Mouse (Mus musculus) kidney, postnatal 0 days (tissue): ENCODE data around the gene Tbx4. TPM values are rescaled to one million over a fixed set of nuclear protein-coding genes. Genes with fewer than 3 reads are reported as not detected.

Source experiments
- ATAC-seq: fragments of 200-750 bp; cut with Nextera tagmentation; replicated peaks from 2 replicates; pipeline ENCODE4 v1.8.0; 2017; ENCODE audit warnings: low read depth, moderate number of reproducible peaks, moderate TSS enrichment, moderate library complexity; ENCODE audit not compliant: low FRiP score
- DNase-seq: peaks from one replicate; pipeline ENCODE4 v3.0.0-alpha.2; 2016; ENCODE audit warnings: low spot score
- H3K27ac ChIP-seq: fragments of 300-500 bp; sonication (generic); 2 replicates; pipeline ENCODE4 v1.5.1; 2014; ENCODE audit warnings: mild to moderate bottlenecking
- H3K27me3 ChIP-seq: fragments of 300-500 bp; sonication (generic); 2 replicates; pipeline ENCODE4 v1.6.1; 2014; ENCODE audit warnings: low read length, mixed read lengths; ENCODE audit not compliant: insufficient read depth
- H3K36me3 ChIP-seq: fragments of 300-500 bp; sonication (generic); 2 replicates; pipeline ENCODE4 v1.6.1; 2014; ENCODE audit warnings: low read length, mixed read lengths; ENCODE audit not compliant: insufficient read depth
- H3K4me1 ChIP-seq: fragments of 300-500 bp; sonication (generic); replicated peaks from 2 replicates; pipeline ENCODE4 v1.6.1; 2014; ENCODE audit warnings: antibody characterized with exemption, low read length, mixed read lengths; ENCODE audit not compliant: insufficient read depth
- H3K4me2 ChIP-seq: fragments of 300-500 bp; sonication (generic); 2 replicates; pipeline ENCODE4 v1.6.1; 2014; ENCODE audit warnings: mild to moderate bottlenecking, low read length, moderate library complexity, mixed read lengths
- H3K4me3 ChIP-seq: fragments of 300-500 bp; sonication (generic); replicated peaks from 2 replicates; pipeline ENCODE4 v1.5.1; 2014; ENCODE audit warnings: low read depth, low read length
- H3K9ac ChIP-seq: fragments of 300-500 bp; sonication (generic); 2 replicates; pipeline ENCODE4 v1.6.1; 2014; ENCODE audit warnings: low read depth, low read length
- H3K9me3 ChIP-seq: fragments of 300-500 bp; sonication (generic); replicated peaks from 2 replicates; pipeline ENCODE4 v1.6.1; 2016; ENCODE audit warnings: low read length, inconsistent platforms, mixed read lengths
- CTCF ChIP-seq: IDR thresholded peaks from 2 replicates; pipeline ENCODE4 v1.5.1; 2016; ENCODE audit warnings: antibody characterized with exemption, low read depth, mild to moderate bottlenecking, moderate library complexity
- WGBS: fragments of 180-500 bp; shearing (Covaris S2); extraction: QIAGEN DNeasy Blood & Tissue Kit; methylation state at CpG from one replicate; pipeline ENCODE4 v1.1.7; 2014; 5-methylcytosine and 5-hydroxymethylcytosine counted together
- polyA plus RNA-seq: library from polyadenylated mRNA; unstranded; fragments of >200 nt; fragmentation: Nextera tagmentation; extraction: Ambion mirVana; gene quantifications from 2 replicates; pipeline ENCODE4 v1.2.1, GENCODE M21; 2015

The Tbx4 gene
- polyA plus RNA-seq, 1 experiment from 2014 or later = 0.07 TPM

DNA sequence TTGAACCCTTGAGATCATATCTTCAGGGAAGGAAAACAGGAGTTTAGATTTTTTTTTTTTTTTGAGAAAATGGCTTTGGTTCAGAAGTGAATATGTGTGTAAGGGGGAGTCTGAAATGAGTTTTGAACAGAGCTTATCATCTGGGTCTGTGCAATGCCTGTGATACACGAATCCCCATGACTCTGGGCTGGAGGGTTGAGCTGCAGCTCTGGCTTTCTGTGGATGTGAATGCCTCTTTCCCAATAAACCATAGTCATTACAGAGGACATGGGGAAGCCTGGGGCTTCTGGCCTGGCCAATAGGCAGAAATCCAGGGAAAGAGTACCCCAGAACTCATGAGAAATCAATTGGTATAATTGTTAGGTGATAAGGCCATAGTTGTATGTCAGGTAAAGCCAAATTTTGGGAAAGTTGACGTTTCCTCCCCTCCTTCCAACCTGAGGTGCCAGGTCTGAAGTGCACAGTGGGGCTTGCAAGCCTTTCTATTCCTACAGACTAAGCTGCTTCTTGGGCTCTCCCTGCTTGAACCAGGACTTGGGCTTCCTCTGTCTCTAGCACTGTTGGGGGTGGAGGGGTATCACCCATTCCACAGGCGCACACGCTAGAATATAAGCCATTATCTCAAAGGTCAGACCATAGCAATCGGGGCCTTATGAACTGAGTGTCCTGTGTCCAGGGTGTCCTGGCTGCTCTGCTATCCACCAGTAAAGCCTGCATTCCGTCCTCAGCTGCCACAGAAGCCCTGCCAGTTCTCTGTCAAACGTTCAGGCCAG, 46.8 kb upstream of the Tbx4 start:
- ATAC-seq (no peak), DNase-seq (no peak)
- peaks cover 12% of the 10 kb centered on the region; the same call in 1 of the 2 replicates for H3K4me1 ChIP-seq
- H3K9ac ChIP-seq = peak overlapping the region; percentile 85
- TF ChIP-seq CTCF = no peak
- H3K4me2 ChIP-seq = peak overlapping the region; percentile 72
- no peaks in the 10 kb centered on the region for H3K27me3 ChIP-seq
- H3K4me3 ChIP-seq = peak overlapping the region; percentile 65
- no peaks in the 10 kb centered on the region for H3K9me3 ChIP-seq
- WGBS = 31% methylated on average over 7 of the region's 7 CpGs
- peak overlapping the region; percentile 75 for H3K27ac ChIP-seq
- H3K36me3 ChIP-seq = peaks cover 31% of the 10 kb centered on the region; the same call in 1 of the 2 replicates

DNA sequence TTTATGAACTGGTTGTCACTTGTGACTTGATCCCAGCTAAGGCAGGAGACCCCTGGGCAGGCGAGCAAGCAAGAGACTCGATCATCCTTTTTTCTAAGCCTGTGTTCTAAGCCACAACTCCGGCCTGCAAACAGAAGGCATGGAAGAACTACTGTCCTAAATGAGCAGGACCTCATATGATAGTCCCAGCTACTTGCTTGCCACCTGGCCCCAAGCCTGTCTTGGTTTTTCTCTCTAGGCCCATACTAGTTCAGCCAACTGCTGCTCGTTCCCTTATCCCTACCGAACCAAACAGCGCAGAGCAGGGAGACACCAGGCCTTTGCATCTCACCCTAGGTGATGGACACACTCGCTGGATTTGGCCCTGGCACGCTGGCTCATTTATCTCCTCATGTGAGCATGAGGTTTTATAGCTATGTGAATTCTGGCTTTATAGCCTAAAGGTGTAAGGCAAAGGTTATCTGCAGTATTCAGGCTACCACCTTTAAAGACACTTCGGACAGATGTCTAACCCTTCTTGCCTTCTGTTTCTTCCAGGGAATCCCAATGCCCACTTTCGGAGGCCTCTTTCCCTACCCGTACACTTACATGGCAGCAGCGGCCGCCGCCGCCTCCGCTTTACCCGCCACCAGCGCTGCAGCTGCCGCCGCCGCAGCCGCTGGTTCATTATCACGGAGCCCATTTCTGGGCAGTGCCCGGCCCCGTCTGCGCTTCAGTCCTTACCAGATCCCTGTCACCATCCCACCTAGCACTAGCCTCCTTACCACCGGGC, 46.0 kb upstream of the Tbx4 start:
- TF ChIP-seq CTCF = no peak
- H3K9ac ChIP-seq = peak overlapping the region; percentile 85
- peak overlapping the region; percentile 75 for H3K27ac ChIP-seq
- DNase-seq (no peak), ATAC-seq (no peak)
- no peaks in the 10 kb centered on the region for H3K9me3 ChIP-seq
- peaks cover 31% of the 10 kb centered on the region; the same call in 1 of the 2 replicates for H3K36me3 ChIP-seq
- H3K4me3 ChIP-seq = peak overlapping the region; percentile 65
- peaks cover 15% of the 10 kb centered on the region; the same call in 1 of the 2 replicates for H3K4me1 ChIP-seq
- 25% methylated on average over 27 of the region's 27 CpGs for WGBS
- no peaks in the 10 kb centered on the region for H3K27me3 ChIP-seq
- peak overlapping the region; percentile 72 for H3K4me2 ChIP-seq

DNA sequence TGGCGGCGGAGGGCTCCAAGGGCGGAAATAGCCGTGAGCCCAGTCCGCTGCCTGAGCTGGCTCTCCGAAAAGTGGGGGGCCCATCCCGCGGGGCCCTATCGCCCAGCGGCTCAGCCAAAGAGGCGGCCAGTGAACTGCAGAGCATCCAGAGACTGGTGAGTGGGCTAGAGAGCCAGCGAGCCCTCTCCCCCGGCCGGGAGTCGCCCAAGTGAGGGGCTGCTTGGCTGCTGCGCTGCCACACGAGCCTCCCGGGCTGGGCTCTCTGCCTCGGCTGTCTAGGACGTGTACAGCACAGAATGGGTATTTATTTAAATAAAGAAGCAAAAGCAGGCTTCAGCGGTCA, 45.4 kb upstream of the Tbx4 start:
- TF ChIP-seq CTCF = no peak
- DNase-seq = no peak
- 17% methylated on average over 21 of the region's 21 CpGs for WGBS
- H3K9me3 ChIP-seq = no peaks in the 10 kb centered on the region
- no peaks in the 10 kb centered on the region for H3K27me3 ChIP-seq
- peaks cover 16% of the 10 kb centered on the region; the same call in 1 of the 2 replicates for H3K4me1 ChIP-seq
- H3K4me3 ChIP-seq = peak overlapping the region; percentile 65
- peaks cover 30% of the 10 kb centered on the region; the same call in 1 of the 2 replicates for H3K36me3 ChIP-seq
- ATAC-seq = no peak
- peak overlapping the region; percentile 85 for H3K9ac ChIP-seq
- peak overlapping the region; percentile 75 for H3K27ac ChIP-seq
- peak overlapping the region; percentile 72 for H3K4me2 ChIP-seq

DNA sequence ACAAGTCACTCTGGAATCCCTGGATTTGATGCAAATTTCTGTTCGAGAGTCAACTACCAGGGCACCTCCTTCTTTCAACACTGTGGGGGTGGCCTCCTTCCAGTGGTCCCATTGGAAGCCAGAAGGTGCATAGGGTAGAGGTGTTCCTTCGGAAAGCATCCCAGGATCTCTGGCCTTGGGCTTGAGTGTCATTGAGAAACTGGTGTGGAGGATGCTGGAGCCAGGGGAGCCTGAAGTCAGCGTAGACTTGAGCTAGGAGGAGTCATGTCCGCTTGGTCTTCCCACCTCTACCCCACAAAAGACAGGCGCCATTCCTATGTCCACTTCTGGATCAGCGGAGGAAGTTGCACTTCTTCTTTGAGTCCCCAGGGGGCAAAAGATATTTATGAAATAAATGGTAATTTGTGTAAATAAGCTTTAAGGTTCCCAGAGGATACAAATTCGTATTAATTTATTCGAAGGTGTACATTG, 45.0 kb upstream of the Tbx4 start:
- H3K9me3 ChIP-seq = no peaks in the 10 kb centered on the region
- ATAC-seq (no peak), DNase-seq (peak; percentile 76)
- 30% methylated on average over 8 of the region's 8 CpGs for WGBS
- peak overlapping the region; percentile 65 for H3K4me3 ChIP-seq
- H3K9ac ChIP-seq = peak overlapping the region; percentile 85
- TF ChIP-seq CTCF = peak; percentile 30
- H3K4me2 ChIP-seq = peak overlapping the region; percentile 72
- peak overlapping the region; percentile 75; the same call in 1 of the 2 replicates for H3K27ac ChIP-seq
- H3K4me1 ChIP-seq = peaks cover 19% of the 10 kb centered on the region; the same call in 1 of the 2 replicates
- H3K36me3 ChIP-seq = peaks cover 25% of the 10 kb centered on the region; the same call in 1 of the 2 replicates
- no peaks in the 10 kb centered on the region for H3K27me3 ChIP-seq

DNA sequence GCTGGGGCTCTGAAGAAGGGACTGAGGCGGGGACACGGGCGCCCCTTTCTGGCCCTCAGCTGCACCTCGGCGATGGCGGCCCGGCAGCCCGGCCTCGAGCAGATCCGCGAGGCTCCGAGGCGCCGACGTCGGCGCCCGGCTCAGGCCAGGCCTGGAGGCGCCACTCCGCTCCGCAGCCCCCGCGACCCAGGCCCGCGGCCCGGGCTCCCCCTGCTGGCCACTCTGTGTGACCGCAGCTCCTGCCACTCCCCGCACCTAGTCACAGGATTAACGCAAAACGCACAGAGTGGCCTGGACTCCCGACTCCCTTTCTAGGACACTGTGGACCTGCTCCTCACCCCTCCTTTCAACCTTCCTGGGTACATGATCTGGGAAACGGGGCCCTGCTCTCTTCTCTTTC, 44.2 kb upstream of the Tbx4 start:
- peak overlapping the region; percentile 85 for H3K9ac ChIP-seq
- DNase-seq (peak; percentile 87), ATAC-seq (peak; percentile 31)
- H3K36me3 ChIP-seq = peaks cover 20% of the 10 kb centered on the region; the same call in 1 of the 2 replicates
- H3K4me2 ChIP-seq = peak overlapping the region; percentile 72
- peak overlapping the region; percentile 75 for H3K27ac ChIP-seq
- peak overlapping the region; percentile 65 for H3K4me3 ChIP-seq
- no peaks in the 10 kb centered on the region for H3K9me3 ChIP-seq
- H3K27me3 ChIP-seq = no peaks in the 10 kb centered on the region
- TF ChIP-seq CTCF = peak; percentile 73
- H3K4me1 ChIP-seq = peaks cover 22% of the 10 kb centered on the region; the same call in 1 of the 2 replicates
- WGBS = 1% methylated on average over 30 of the region's 32 CpGs
